Mouse (Mus musculus): Measurements from ENCODE around the gene Tmem144.

DNA sequence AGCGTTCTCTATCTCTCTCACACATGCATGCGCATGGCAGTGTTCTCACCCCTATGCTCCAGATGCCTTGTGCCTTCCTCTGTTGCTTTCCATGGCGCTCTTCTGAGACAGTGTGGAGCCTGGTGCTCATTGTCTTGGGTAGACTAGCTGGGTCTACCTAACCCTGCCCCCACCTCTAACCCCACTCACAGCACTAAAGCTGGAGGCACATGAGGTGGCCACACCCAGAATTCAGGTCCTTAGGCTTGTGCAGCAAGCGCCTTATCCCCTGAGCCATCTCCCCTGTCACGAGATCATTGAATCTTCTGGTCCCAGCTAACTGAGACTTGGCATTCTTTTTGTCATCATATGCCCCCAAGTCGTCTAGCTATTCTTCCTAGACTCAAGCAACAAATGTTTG is 48.7 kb upstream of the Tmem144 start:
- no peak for TF ChIP-seq CTCF (IDR thresholded peaks at IDR 0.05; ENCODE audit: extremely low read depth, insufficient read depth, low read length)
- TF ChIP-seq POLR2A (IDR thresholded peaks at IDR 0.05; ENCODE audit: extremely low read depth, insufficient read depth, low read length), result no peak

Measured in cortical plate, adult 2 months (tissue).